In genomic region chr1:75289376-75289775, GRCm38 (mm10) we compare ENCODE assay signal across 10 mouse cellular contexts. TPM values are rescaled to one million over a fixed set of nuclear protein-coding genes. Genes with fewer than 3 reads are reported as not detected.
DNase-seq lines count a peak whose midpoint lies in the region; ATAC-seq and TF ChIP-seq lines count a peak whose summit lies in the region.
"Had no signal": no experiment of that assay in that cellular context is flagged by ENCODE, and none has a peak within 500 bp of the region (broad histone marks: within the 10 kb centered on the region; RNA-seq: fewer than 3 reads in every experiment).

No protein-coding gene starts in this region.

- no peak for TF ChIP-seq CTCF in kidney, postnatal 0 days (IDR thresholded peaks at IDR 0.05; ENCODE audit: low read depth)
- no peak for TF ChIP-seq CTCF in midbrain, postnatal 0 days (IDR thresholded peaks at IDR 0.05)

- no peak for ATAC-seq in kidney, postnatal 0 days (replicated peaks; ENCODE audit: low FRiP score, low read depth)
- ATAC-seq in kidney, embryonic 14.5 days (ENCODE audit: low FRiP score, low TSS enrichment), result no peak
- peak; percentile 87 for ATAC-seq in midbrain, postnatal 0 days (ENCODE audit: low FRiP score)
- no peak for ATAC-seq in erythroid progenitor cell, adult 5-6 weeks (replicated peaks; ENCODE audit: low FRiP score, poor library complexity, severe bottlenecking)

- H3K4me3 ChIP-seq in kidney, postnatal 0 days (replicated peaks; ENCODE audit: low read depth, low read length), result no peak overlapping the region
- no peak overlapping the region for H3K4me3 ChIP-seq in kidney, embryonic 14.5 days (ENCODE audit: low read length)
- no peak overlapping the region for H3K4me3 ChIP-seq in midbrain, postnatal 0 days (ENCODE audit: low read depth, low read length)

- no peak overlapping the region for H3K27ac ChIP-seq in kidney, postnatal 0 days
- H3K27ac ChIP-seq in kidney, embryonic 14.5 days (ENCODE audit: low read depth, low read length), result no peak overlapping the region
- peak overlapping the region; percentile 82 for H3K27ac ChIP-seq in midbrain, postnatal 0 days (ENCODE audit: low read depth, low read length)

- no peak overlapping the region for H3K4me2 ChIP-seq in kidney, postnatal 0 days (ENCODE audit: low read length)
- no peak overlapping the region for H3K4me2 ChIP-seq in kidney, embryonic 14.5 days (replicated peaks; ENCODE audit: low read depth, low read length)
- no peak overlapping the region; the same call in 1 of the 2 replicates for H3K4me2 ChIP-seq in midbrain, postnatal 0 days (ENCODE audit: low read depth, low read length, poor library complexity, severe bottlenecking)

- 0 out of 2 replicates have a peak, but pooled peaks cover 4% of the 10 kb centered on the region for H3K4me1 ChIP-seq in kidney, postnatal 0 days (replicated peaks; ENCODE audit: insufficient read depth, low read length)
- peaks cover 15% of the 10 kb centered on the region; the same call in 1 of the 2 replicates for H3K4me1 ChIP-seq in kidney, embryonic 14.5 days (ENCODE audit: control insufficient read depth, insufficient read depth, low read length)
- H3K4me1 ChIP-seq in midbrain, postnatal 0 days (ENCODE audit: insufficient read depth, low read length), result peaks cover 3% of the 10 kb centered on the region; the same call in 1 of the 2 replicates

- H3K9me3 ChIP-seq in kidney, postnatal 0 days (replicated peaks; ENCODE audit: low read length), result no peaks in the 10 kb centered on the region
- no peaks in the 10 kb centered on the region for H3K9me3 ChIP-seq in kidney, embryonic 14.5 days (ENCODE audit: control insufficient read depth, low read length)
- no peaks in the 10 kb centered on the region for H3K9me3 ChIP-seq in midbrain, postnatal 0 days (ENCODE audit: low read length)

- WGBS in kidney, postnatal 0 days, result 7% methylated on average over 7 of the region's 7 CpGs
- WGBS in kidney, embryonic 14.5 days, result 9% methylated on average over 7 of the region's 7 CpGs
- 4% methylated on average over 7 of the region's 7 CpGs for WGBS in midbrain, postnatal 0 days

- no peak overlapping the region for H3K9ac ChIP-seq in kidney, postnatal 0 days (ENCODE audit: low read depth, low read length)
- H3K9ac ChIP-seq in kidney, embryonic 14.5 days (ENCODE audit: low read depth, low read length), result no peak overlapping the region
- no peak overlapping the region for H3K9ac ChIP-seq in midbrain, postnatal 0 days (replicated peaks; ENCODE audit: low read length, poor library complexity, severe bottlenecking)

- peak; percentile 45 for DNase-seq in kidney, postnatal 0 days (ENCODE audit: low spot score)
- DNase-seq in embryo, embryonic 11.5 days (ENCODE audit: low read depth, low spot score), result peak; percentile 44
- peak; percentile 27 for DNase-seq in heart, postnatal 4 days
- peak; percentile 91 for DNase-seq in midbrain, postnatal 0 days (ENCODE audit: low spot score)
- no peak for DNase-seq in gastrocnemius, postnatal 4 days (ENCODE audit: low spot score in 2 of 2)
- DNase-seq in thymus, postnatal 4 days, result no peak
- DNase-seq: cerebellum, adult 11 months had no signal

- no peaks in the 10 kb centered on the region for H3K27me3 ChIP-seq in kidney, postnatal 0 days (ENCODE audit: insufficient read depth, low read length)
- no peaks in the 10 kb centered on the region for H3K27me3 ChIP-seq in kidney, embryonic 14.5 days (ENCODE audit: control insufficient read depth, insufficient read depth, low read length)
- H3K27me3 ChIP-seq in midbrain, postnatal 0 days (ENCODE audit: insufficient read depth, low read length), result no peaks in the 10 kb centered on the region

- H3K36me3 ChIP-seq in kidney, postnatal 0 days (ENCODE audit: insufficient read depth, low read length), result no peaks in the 10 kb centered on the region
- no peaks in the 10 kb centered on the region for H3K36me3 ChIP-seq in kidney, embryonic 14.5 days (ENCODE audit: control insufficient read depth, insufficient read depth, low read length)
- no peaks in the 10 kb centered on the region for H3K36me3 ChIP-seq in midbrain, postnatal 0 days (ENCODE audit: insufficient read depth, low read length)

RNA-seq across cellular contexts. Expression of gene Resp18, which starts 11.2 kb away (rescaled TPM):
- not detected in 2 replicates for polyA plus RNA-seq in kidney, postnatal 0 days (2015; fragmentation: Nextera tagmentation; extraction: Ambion mirVana)
- not detected in 2 replicates for polyA plus RNA-seq in kidney, embryonic 14.5 days (2014; fragmentation: Nextera tagmentation; extraction: Ambion mirVana)
- not detected for total RNA-seq in heart, postnatal 4 days (2021)
- total RNA-seq in midbrain, postnatal 0 days (2014; rRNA removed), result 302 and 332 TPM in 2 replicates
- 409 and 416 TPM in 2 replicates for polyA plus RNA-seq in midbrain, postnatal 0 days (2015; fragmentation: Nextera tagmentation; extraction: Ambion mirVana)
- not detected for total RNA-seq in gastrocnemius, postnatal 4 days (2021)
- total RNA-seq in erythroid progenitor cell, adult 5-6 weeks (2015; ENCODE audit: low replicate concordance), result not detected in 2 replicates
- not detected in 2 replicates for total RNA-seq in erythroid progenitor cell, adult 5-6 weeks (2017; ENCODE audit: low replicate concordance)
- total RNA-seq: CH12.LX had no signal

RNA-seq across cellular contexts. Expression of gene Ptprn, which starts 25.1 kb away (rescaled TPM):
- 0.08 and 0.13 TPM in 2 replicates for polyA plus RNA-seq in kidney, postnatal 0 days (2015; fragmentation: Nextera tagmentation; extraction: Ambion mirVana)
- 0.08 TPM in 1 of 2 replicates, not detected in the other for polyA plus RNA-seq in kidney, embryonic 14.5 days (2014; fragmentation: Nextera tagmentation; extraction: Ambion mirVana)
- total RNA-seq in heart, postnatal 4 days (2021), result under 1 TPM; 0.41 to 0.43 TPM
- 116 and 127 TPM in 2 replicates for total RNA-seq in midbrain, postnatal 0 days (2014; rRNA removed)
- 51.4 and 52.2 TPM in 2 replicates for polyA plus RNA-seq in midbrain, postnatal 0 days (2015; fragmentation: Nextera tagmentation; extraction: Ambion mirVana)
- total RNA-seq in gastrocnemius, postnatal 4 days (2021), result under 1 TPM; 0.07 to 0.23 TPM
- total RNA-seq in erythroid progenitor cell, adult 5-6 weeks (2015; ENCODE audit: low replicate concordance), result not detected in 2 replicates
- not detected in 2 replicates for total RNA-seq in erythroid progenitor cell, adult 5-6 weeks (2017; ENCODE audit: low replicate concordance)
- total RNA-seq: CH12.LX had no signal

RNA-seq across cellular contexts. Expression of gene Dnpep, which starts 28.4 kb away (rescaled TPM):
- polyA plus RNA-seq in kidney, postnatal 0 days (2015; fragmentation: Nextera tagmentation; extraction: Ambion mirVana), result 128 and 137 TPM in 2 replicates
- polyA plus RNA-seq in kidney, embryonic 14.5 days (2014; fragmentation: Nextera tagmentation; extraction: Ambion mirVana), result 146 and 150 TPM in 2 replicates
- 10 to 100 TPM; 89.5 to 89.8 TPM for total RNA-seq in heart, postnatal 4 days (2021)
- total RNA-seq in midbrain, postnatal 0 days (2014; rRNA removed), result 145 TPM in 2 replicates
- 128 and 139 TPM in 2 replicates for polyA plus RNA-seq in midbrain, postnatal 0 days (2015; fragmentation: Nextera tagmentation; extraction: Ambion mirVana)
- total RNA-seq in gastrocnemius, postnatal 4 days (2021), result 10 to 100 TPM; 65.0 to 70.5 TPM
- total RNA-seq in erythroid progenitor cell, adult 5-6 weeks (2015; ENCODE audit: low replicate concordance), result 7.5 and 7.6 TPM in 2 replicates
- total RNA-seq in erythroid progenitor cell, adult 5-6 weeks (2017; ENCODE audit: low replicate concordance), result 1.7 and 6.5 TPM in 2 replicates

RNA-seq across cellular contexts. Expression of gene Dnajb2, which starts 53.2 kb away (rescaled TPM):
- polyA plus RNA-seq in kidney, postnatal 0 days (2015; fragmentation: Nextera tagmentation; extraction: Ambion mirVana), result 30.4 and 31.3 TPM in 2 replicates
- 13.2 and 14.4 TPM in 2 replicates for polyA plus RNA-seq in kidney, embryonic 14.5 days (2014; fragmentation: Nextera tagmentation; extraction: Ambion mirVana)
- total RNA-seq in heart, postnatal 4 days (2021), result 10 to 100 TPM; 46.4 to 49.2 TPM
- 43.6 and 46.7 TPM in 2 replicates for total RNA-seq in midbrain, postnatal 0 days (2014; rRNA removed)
- polyA plus RNA-seq in midbrain, postnatal 0 days (2015; fragmentation: Nextera tagmentation; extraction: Ambion mirVana), result 61.7 and 65.1 TPM in 2 replicates
- total RNA-seq in gastrocnemius, postnatal 4 days (2021), result 10 to 100 TPM; 41.5 to 48.8 TPM
- 154 and 158 TPM in 2 replicates for total RNA-seq in erythroid progenitor cell, adult 5-6 weeks (2015; ENCODE audit: low replicate concordance)
- total RNA-seq in erythroid progenitor cell, adult 5-6 weeks (2017; ENCODE audit: low replicate concordance), result 356 and 386 TPM in 2 replicates

RNA-seq across cellular contexts. Expression of gene A630095N17Rik, which starts 57.5 kb away (rescaled TPM):
- polyA plus RNA-seq in kidney, postnatal 0 days (2015; fragmentation: Nextera tagmentation; extraction: Ambion mirVana), result 0.18 TPM in 1 of 2 replicates, not detected in the other
- not detected in 2 replicates for polyA plus RNA-seq in kidney, embryonic 14.5 days (2014; fragmentation: Nextera tagmentation; extraction: Ambion mirVana)
- not detected for total RNA-seq in heart, postnatal 4 days (2021)
- not detected in 2 replicates for total RNA-seq in midbrain, postnatal 0 days (2014; rRNA removed)
- polyA plus RNA-seq in midbrain, postnatal 0 days (2015; fragmentation: Nextera tagmentation; extraction: Ambion mirVana), result not detected in 2 replicates
- not detected for total RNA-seq in gastrocnemius, postnatal 4 days (2021)
- total RNA-seq in erythroid progenitor cell, adult 5-6 weeks (2015; ENCODE audit: low replicate concordance), result not detected in 2 replicates
- not detected in 2 replicates for total RNA-seq in erythroid progenitor cell, adult 5-6 weeks (2017; ENCODE audit: low replicate concordance)

Comparison
In these comparisons a context has a peak if more than half of its experiments do, and no peak if none do; other contexts are left out.
1. DNase-seq: peak in kidney, postnatal 0 days (single experiment), embryo, embryonic 11.5 days (single experiment), heart, postnatal 4 days (single experiment) and midbrain, postnatal 0 days (single experiment); none in gastrocnemius, postnatal 4 days (0 of 2) and thymus, postnatal 4 days (single experiment).
2. RNA of gene Resp18, which starts 11.2 kb away (total RNA-seq): 302 to 332 TPM in midbrain, postnatal 0 days; not detected in heart, postnatal 4 days, not detected in gastrocnemius, postnatal 4 days and not detected in erythroid progenitor cell, adult 5-6 weeks; every median in the first group is over 100 times any median in the second.
3. RNA of gene Ptprn, which starts 25.1 kb away (total RNA-seq): 116 to 127 TPM in midbrain, postnatal 0 days; 0.41 to 0.43 TPM in heart, postnatal 4 days, 0.07 to 0.23 TPM in gastrocnemius, postnatal 4 days and not detected in erythroid progenitor cell, adult 5-6 weeks; every median in the first group is over 10 times any median in the second.
4. RNA of gene Dnpep, which starts 28.4 kb away (total RNA-seq): 145 TPM in midbrain, postnatal 0 days, 89.5 to 89.8 TPM in heart, postnatal 4 days and 65.0 to 70.5 TPM in gastrocnemius, postnatal 4 days; 1.7 to 7.6 TPM in erythroid progenitor cell, adult 5-6 weeks; every median in the first group is over 4 times any median in the second.